Mouse (Mus musculus): ENCODE results near the gene Atp13a4.

DNA sequence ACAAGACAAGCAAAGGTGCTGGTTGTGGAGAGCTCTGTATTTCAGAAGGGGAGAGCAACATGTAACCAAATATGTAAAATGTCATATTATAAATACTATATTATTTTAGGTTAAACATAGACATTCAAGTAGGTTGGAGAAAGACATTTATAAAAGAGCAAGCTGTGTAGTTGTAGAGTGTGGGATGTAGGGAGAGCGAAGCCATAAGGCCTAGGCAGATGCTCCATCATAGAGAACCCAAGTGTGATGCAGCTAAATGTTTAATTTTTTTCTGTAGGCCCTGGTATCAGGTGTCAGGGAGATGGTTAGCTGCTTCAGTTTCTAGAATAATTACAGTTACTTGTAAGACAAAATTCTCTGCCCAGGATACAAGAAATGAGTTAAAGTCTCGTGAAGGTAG lies 87.8 kb downstream of the Atp13a4 start:
- no peak for TF ChIP-seq POLR2A (IDR thresholded peaks at IDR 0.05; ENCODE audit: borderline replicate concordance, control insufficient read depth, low read depth, low read length)
- no peak for TF ChIP-seq CTCF (IDR thresholded peaks at IDR 0.05; ENCODE audit: control insufficient read depth, insufficient read depth, low read length)
